Mouse (Mus musculus) thymus, postnatal 36 days (tissue): Measurements from ENCODE around the gene Lpp.
"Not testable (repeated sequence)": the region's sequence is repeated elsewhere in the genome, so short reads cannot be mapped to it uniquely, and the experiment has no call there.

ENCODE experiments used
- DNase-seq, 2 experiments: peaks; one replicate each; pipeline ENCODE4 v3.0.0; 2022; ENCODE audit warnings: mixed read lengths in 2 of 2

Gene Lpp

GRCm38 (mm10) chr16:25016261-25016836, 623.0 kb downstream of the Lpp start:
- no peak for DNase-seq

- no peak for DNase-seq
Observed at GRCm38 (mm10) chr16:25017046-25017445, 623.7 kb downstream of the Lpp start.

- DNase-seq: not testable (repeated sequence)
Observed at GRCm38 (mm10) chr16:25021743-25022359, 628.5 kb downstream of the Lpp start.

GRCm38 (mm10) chr16:25024591-25024990, 631.3 kb downstream of the Lpp start:
- DNase-seq: no peak

GRCm38 (mm10) chr16:25026191-25026590, 632.9 kb downstream of the Lpp start:
- DNase-seq: no peak

- DNase-seq: no peak
Observed at GRCm38 (mm10) chr16:25029548-25029947, 636.2 kb downstream of the Lpp start.

GRCm38 (mm10) chr16:25037361-25037760, 644.1 kb downstream of the Lpp start:
- DNase-seq: no peak

- no peak for DNase-seq
Observed at GRCm38 (mm10) chr16:25038529-25038928, 645.2 kb downstream of the Lpp start.

- DNase-seq: no peak
Observed at GRCm38 (mm10) chr16:25039904-25040303, 646.6 kb downstream of the Lpp start.

GRCm38 (mm10) chr16:25041165-25041564, 647.9 kb downstream of the Lpp start:
- no peak for DNase-seq

- no peak for DNase-seq
Observed at GRCm38 (mm10) chr16:25041855-25042529, 648.7 kb downstream of the Lpp start.
